Comparison of ENCODE assay signal across 8 mouse cellular contexts in genomic region chr11:23633879-23634215, GRCm38 (mm10). TPM values are rescaled to one million over a fixed set of nuclear protein-coding genes. Genes with fewer than 3 reads are reported as not detected.
A peak's percentile ranks its signal among the peaks of the same experiment; 100 is the strongest.
DNase-seq lines count a peak whose midpoint lies in the region; ATAC-seq and TF ChIP-seq lines count a peak whose summit lies in the region.

No protein-coding gene starts in this region.

- DNase-seq in liver, adult 2 months (ENCODE audit: extremely low read depth, low read depth, low spot score), result no peak
- no peak for DNase-seq in liver
- no peak for DNase-seq in adrenal gland, adult 2 months
- no peak for DNase-seq in embryo, embryonic 11 days
- DNase-seq in frontal cortex, adult 2 months (ENCODE audit: extremely low spot score in 1 of 2, low spot score in 1 of 2), result no peak

- H3K27ac ChIP-seq in liver, adult 2 months (replicated peaks; ENCODE audit: insufficient read depth, low read depth, low read length), result no peak overlapping the region
- no peak overlapping the region for H3K27ac ChIP-seq in embryonic fibroblast, embryonic 13.5 days (ENCODE audit: insufficient read depth, low read length)
- H3K27ac ChIP-seq in intestine, embryonic 16.5 days (ENCODE audit: low read length), result peak overlapping the region; percentile 51; the same call in 1 of the 2 replicates
- H3K27ac ChIP-seq in neural tube, embryonic 14.5 days (ENCODE audit: low read depth, low read length), result peak overlapping the region; percentile 87

- no peaks in the 10 kb centered on the region for H3K9me3 ChIP-seq in intestine, embryonic 16.5 days (ENCODE audit: control insufficient read depth, low read length)
- H3K9me3 ChIP-seq in neural tube, embryonic 14.5 days (ENCODE audit: control insufficient read depth, low read length), result no peaks in the 10 kb centered on the region

- peak overlapping the region; percentile 1; the same call in 1 of the 2 replicates for H3K4me3 ChIP-seq in liver, adult 2 months (ENCODE audit: insufficient read depth, low read depth, low read length)
- H3K4me3 ChIP-seq in embryonic fibroblast, embryonic 13.5 days (ENCODE audit: insufficient read depth, low read length), result peak overlapping the region; percentile 20; the same call in 1 of the 2 replicates
- H3K4me3 ChIP-seq in intestine, embryonic 16.5 days (ENCODE audit: low read length), result peak overlapping the region; percentile 90
- H3K4me3 ChIP-seq in neural tube, embryonic 14.5 days (ENCODE audit: low read depth, low read length), result peak overlapping the region; percentile 62

- peaks cover 7% of the 10 kb centered on the region for H3K36me3 ChIP-seq in liver, adult 2 months (ENCODE audit: control insufficient read depth, insufficient read depth, low read length)
- H3K36me3 ChIP-seq in intestine, embryonic 16.5 days (ENCODE audit: control insufficient read depth, insufficient read depth, low read length), result no peaks in the 10 kb centered on the region
- peaks cover 3% of the 10 kb centered on the region; the same call in 1 of the 2 replicates for H3K36me3 ChIP-seq in neural tube, embryonic 14.5 days (ENCODE audit: control insufficient read depth, insufficient read depth, low read length)

- no peaks in the 10 kb centered on the region for H3K4me1 ChIP-seq in liver, adult 2 months (ENCODE audit: control insufficient read depth, insufficient read depth, low read length)
- H3K4me1 ChIP-seq in embryonic fibroblast, embryonic 13.5 days (ENCODE audit: control insufficient read depth, insufficient read depth, low read length), result no peaks in the 10 kb centered on the region
- H3K4me1 ChIP-seq in intestine, embryonic 16.5 days (ENCODE audit: control insufficient read depth, insufficient read depth, low read length), result peaks cover 3% of the 10 kb centered on the region; the same call in 1 of the 2 replicates
- H3K4me1 ChIP-seq in neural tube, embryonic 14.5 days (ENCODE audit: control insufficient read depth, insufficient read depth, low read length), result peaks cover 5% of the 10 kb centered on the region; the same call in 1 of the 2 replicates

- peak; percentile 45 for ATAC-seq in intestine, embryonic 16.5 days
- no peak for ATAC-seq in neural tube, embryonic 14.5 days (ENCODE audit: low read depth)

- no peaks in the 10 kb centered on the region for H3K27me3 ChIP-seq in liver, adult 2 months (ENCODE audit: control insufficient read depth, insufficient read depth, low read length)
- no peaks in the 10 kb centered on the region for H3K27me3 ChIP-seq in intestine, embryonic 16.5 days (replicated peaks; ENCODE audit: control insufficient read depth, insufficient read depth, low read length)
- H3K27me3 ChIP-seq in neural tube, embryonic 14.5 days (ENCODE audit: control insufficient read depth, insufficient read depth, low read length), result no peaks in the 10 kb centered on the region

- no peak for TF ChIP-seq POLR2A in liver, adult 2 months (IDR thresholded peaks at IDR 0.05; ENCODE audit: extremely low read depth, insufficient read depth, low read length)
- no peak for TF ChIP-seq POLR2A in embryonic fibroblast, embryonic 13.5 days (IDR thresholded peaks at IDR 0.05; ENCODE audit: low read depth, low read length)

- WGBS in liver, adult 2 months, result 2% methylated on average over 7 of the region's 7 CpGs
- 7% methylated on average over 7 of the region's 7 CpGs for WGBS in intestine, embryonic 16.5 days
- WGBS in neural tube, embryonic 14.5 days, result 6% methylated on average over 7 of the region's 7 CpGs

- TF ChIP-seq CTCF in liver, adult 2 months (IDR thresholded peaks at IDR 0.05; ENCODE audit: low read depth, low read length), result no peak
- no peak for TF ChIP-seq CTCF in embryonic fibroblast, embryonic 13.5 days (IDR thresholded peaks at IDR 0.05; ENCODE audit: borderline replicate concordance, insufficient read depth, low read length)

- H3K9ac ChIP-seq in liver, adult 2 months (ENCODE audit: low read depth, low read length), result no peak overlapping the region
- H3K9ac ChIP-seq in intestine, embryonic 16.5 days (ENCODE audit: low read depth, low read length), result peak overlapping the region; percentile 40
- peak overlapping the region; percentile 85 for H3K9ac ChIP-seq in neural tube, embryonic 14.5 days (replicated peaks; ENCODE audit: low read depth, low read length)

- no peaks in the 10 kb centered on the region for H3K79me2 ChIP-seq in liver, adult 2 months (ENCODE audit: control insufficient read depth, insufficient read depth, low read length)

- peak overlapping the region; percentile 72 for H3K4me2 ChIP-seq in intestine, embryonic 16.5 days (ENCODE audit: low read depth, low read length)
- H3K4me2 ChIP-seq in neural tube, embryonic 14.5 days (ENCODE audit: low read depth, low read length), result peak overlapping the region; percentile 57

RNA-seq across cellular contexts. Expression of gene 0610010F05Rik, which starts 0.4 kb away (rescaled TPM):
- 12.5 and 13.6 TPM in 2 replicates for total RNA-seq in liver, adult 2 months (2014; rRNA removed)
- polyA plus RNA-seq in liver, adult 2 months (2012; rRNA removed), result 1.3 and 1.7 TPM in 2 replicates
- polyA plus RNA-seq in embryonic fibroblast, embryonic 13.5 days (2011; ENCODE audit: insufficient read length, low read depth, missing spikeins), result 25.1 and 32.3 TPM in 2 replicates
- polyA plus RNA-seq in intestine, embryonic 16.5 days (2015; fragmentation: Nextera tagmentation; extraction: Ambion mirVana), result 18.3 and 18.7 TPM in 2 replicates
- 151 and 172 TPM in 2 replicates for polyA plus RNA-seq in neural tube, embryonic 14.5 days (2014; fragmentation: Nextera tagmentation; extraction: Ambion mirVana)
- 10 to 100 TPM; 13.5 to 14.2 TPM for total RNA-seq in adrenal gland, adult 2 months (2021)
- 0.76 and 2.0 TPM in 2 replicates for polyA plus RNA-seq in adrenal gland, adult 2 months (2012; rRNA removed)
- polyA plus RNA-seq in frontal cortex, adult 2 months (2012; rRNA removed), result 21.9 and 24.2 TPM in 2 replicates

RNA-seq across cellular contexts. Expression of gene Pus10, which starts 31.6 kb away (rescaled TPM):
- total RNA-seq in liver, adult 2 months (2014; rRNA removed), result 15.8 and 21.6 TPM in 2 replicates
- 1.7 and 2.1 TPM in 2 replicates for polyA plus RNA-seq in liver, adult 2 months (2012; rRNA removed)
- 28.2 and 44.8 TPM in 2 replicates for polyA plus RNA-seq in embryonic fibroblast, embryonic 13.5 days (2011; ENCODE audit: insufficient read length, low read depth, missing spikeins)
- polyA plus RNA-seq in intestine, embryonic 16.5 days (2015; fragmentation: Nextera tagmentation; extraction: Ambion mirVana), result 20.5 and 20.9 TPM in 2 replicates
- polyA plus RNA-seq in neural tube, embryonic 14.5 days (2014; fragmentation: Nextera tagmentation; extraction: Ambion mirVana), result 12.9 and 13.9 TPM in 2 replicates
- total RNA-seq in adrenal gland, adult 2 months (2021), result 10 to 100 TPM; 18.0 to 22.3 TPM
- 0.71 and 0.79 TPM in 2 replicates for polyA plus RNA-seq in adrenal gland, adult 2 months (2012; rRNA removed)
- 10.1 and 12.5 TPM in 2 replicates for polyA plus RNA-seq in frontal cortex, adult 2 months (2012; rRNA removed)

RNA-seq across cellular contexts. Expression of gene Pex13, which starts 31.9 kb away (rescaled TPM):
- total RNA-seq in liver, adult 2 months (2014; rRNA removed), result 28.9 and 29.4 TPM in 2 replicates
- polyA plus RNA-seq in liver, adult 2 months (2012; rRNA removed), result 11.5 and 18.1 TPM in 2 replicates
- 30.5 and 43.2 TPM in 2 replicates for polyA plus RNA-seq in embryonic fibroblast, embryonic 13.5 days (2011; ENCODE audit: insufficient read length, low read depth, missing spikeins)
- 30.4 and 33.0 TPM in 2 replicates for polyA plus RNA-seq in intestine, embryonic 16.5 days (2015; fragmentation: Nextera tagmentation; extraction: Ambion mirVana)
- 36.8 and 38.0 TPM in 2 replicates for polyA plus RNA-seq in neural tube, embryonic 14.5 days (2014; fragmentation: Nextera tagmentation; extraction: Ambion mirVana)
- 10 to 100 TPM; 66.5 to 74.6 TPM for total RNA-seq in adrenal gland, adult 2 months (2021)
- 25.6 and 32.3 TPM in 2 replicates for polyA plus RNA-seq in adrenal gland, adult 2 months (2012; rRNA removed)
- 13.4 and 15.8 TPM in 2 replicates for polyA plus RNA-seq in frontal cortex, adult 2 months (2012; rRNA removed)

Comparison
In these comparisons a context has a peak if more than half of its experiments do, and no peak if none do; other contexts are left out.
1. H3K27ac ChIP-seq: peak in intestine, embryonic 16.5 days (single experiment) and neural tube, embryonic 14.5 days (single experiment); none in liver, adult 2 months (single experiment) and embryonic fibroblast, embryonic 13.5 days (single experiment).
2. H3K4me3 ChIP-seq: peak in every context shown above with its lines; median percentile 90 in intestine, embryonic 16.5 days; 62 in neural tube, embryonic 14.5 days; 20 in embryonic fibroblast, embryonic 13.5 days; 1 in liver, adult 2 months.